Mouse (Mus musculus) liver, embryonic 11.5 days (tissue): ENCODE results near the gene Sec16b. TPM values are rescaled to one million over a fixed set of nuclear protein-coding genes. Genes with fewer than 3 reads are reported as not detected.

Experiments used
- ATAC-seq: fragments of 200-750 bp; cut with Nextera tagmentation; replicated peaks from 2 replicates; pipeline ENCODE4 v1.8.0; 2017; ENCODE audit warnings: moderate number of reproducible peaks, mild to moderate bottlenecking, moderate TSS enrichment, moderate library complexity; ENCODE audit not compliant: low FRiP score
- DNase-seq: peaks from one replicate; pipeline ENCODE4 v3.0.0-alpha.2; 2017; ENCODE audit warnings: low spot score
- H3K27ac ChIP-seq: fragments of 300-500 bp; sonication (generic); 2 replicates; pipeline ENCODE4 v1.5.1; 2014; ENCODE audit warnings: mild to moderate bottlenecking, low read depth, low read length, control low read depth
- H3K27me3 ChIP-seq: fragments of 300-500 bp; sonication (generic); replicated peaks from 2 replicates; pipeline ENCODE4 v1.6.1; 2014; ENCODE audit warnings: low read length, mixed read lengths; ENCODE audit not compliant: control insufficient read depth, insufficient read depth
- H3K36me3 ChIP-seq: fragments of 300-500 bp; sonication (generic); 2 replicates; pipeline ENCODE4 v1.6.1; 2014; ENCODE audit warnings: mild to moderate bottlenecking, low read length, moderate library complexity, mixed read lengths; ENCODE audit not compliant: control insufficient read depth, insufficient read depth
- H3K4me1 ChIP-seq: fragments of 300-500 bp; sonication (generic); replicated peaks from 2 replicates; pipeline ENCODE4 v1.6.1; 2014; ENCODE audit warnings: low read length, mixed read lengths; ENCODE audit not compliant: control insufficient read depth, insufficient read depth
- H3K4me2 ChIP-seq: fragments of 300-500 bp; sonication (generic); 2 replicates; pipeline ENCODE4 v1.6.1; 2014; ENCODE audit warnings: mild to moderate bottlenecking, control low read depth, moderate library complexity
- H3K4me3 ChIP-seq: fragments of 300-500 bp; sonication (generic); 2 replicates; pipeline ENCODE4 v1.5.1; 2014; ENCODE audit warnings: low read depth, low read length, control low read depth
- H3K9ac ChIP-seq: fragments of 300-500 bp; sonication (generic); 2 replicates; pipeline ENCODE4 v1.6.1; 2014; ENCODE audit warnings: low read depth, low read length, control low read depth
- H3K9me3 ChIP-seq: fragments of 300-500 bp; sonication (generic); 2 replicates; pipeline ENCODE4 v1.6.1; 2016; ENCODE audit warnings: low read length, inconsistent platforms, mixed read lengths; ENCODE audit not compliant: control insufficient read depth
- WGBS: fragments of 180-500 bp; shearing (Covaris S2); extraction: QIAGEN DNeasy Blood & Tissue Kit; methylation state at CpG from one replicate; pipeline ENCODE4 v1.1.7; 2014; 5-methylcytosine and 5-hydroxymethylcytosine counted together
- polyA plus RNA-seq: library from polyadenylated mRNA; unstranded; fragments of >200 nt; fragmentation: Nextera tagmentation; extraction: Ambion mirVana; gene quantifications from 2 replicates; pipeline ENCODE4 v1.2.1, GENCODE M21; 2014

The Sec16b gene
- 4.6 and 5.8 TPM in 2 replicates for polyA plus RNA-seq

DNA sequence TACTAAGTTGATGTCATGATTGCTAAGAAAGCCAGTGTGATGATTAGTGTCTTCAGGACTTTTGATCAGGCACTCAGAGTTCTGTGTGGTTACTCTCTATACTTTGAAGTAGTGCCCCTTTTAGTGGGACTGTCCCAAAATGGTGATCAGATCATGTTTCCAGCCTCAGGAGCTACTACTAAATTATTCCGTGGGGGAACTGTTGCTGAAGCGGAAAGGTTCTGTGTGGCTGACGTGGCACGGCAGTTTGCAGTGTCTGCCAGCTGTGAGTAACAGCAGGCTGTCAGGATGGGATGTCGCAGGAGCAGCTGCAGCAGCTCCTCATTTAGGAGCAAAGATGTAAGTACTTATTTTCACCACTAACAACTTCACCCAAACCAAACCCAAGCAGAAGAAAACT, at the start of gene Sec16b:
Gene Sec16b (plus strand): TSS at position 207 of the 400 bp plus-strand sequence.
- Histone ChIP-seq H3K4me3 (no peak within 1 kb of the TSS), H3K36me3 (no peaks in the 10 kb centered on the region), H3K27ac (no peak within 1 kb of the TSS), H3K9ac (no peak within 1 kb of the TSS), H3K4me2 (no peak within 1 kb of the TSS), H3K4me1 (no peaks in the 10 kb centered on the region; the same call in 1 of the 2 replicates), H3K9me3 (no peaks in the 10 kb centered on the region), H3K27me3 (no peaks in the 10 kb centered on the region)
- DNase-seq (no peak), ATAC-seq (no peak)
- 57% methylated on average over 5 of the region's 5 CpGs for WGBS

DNA sequence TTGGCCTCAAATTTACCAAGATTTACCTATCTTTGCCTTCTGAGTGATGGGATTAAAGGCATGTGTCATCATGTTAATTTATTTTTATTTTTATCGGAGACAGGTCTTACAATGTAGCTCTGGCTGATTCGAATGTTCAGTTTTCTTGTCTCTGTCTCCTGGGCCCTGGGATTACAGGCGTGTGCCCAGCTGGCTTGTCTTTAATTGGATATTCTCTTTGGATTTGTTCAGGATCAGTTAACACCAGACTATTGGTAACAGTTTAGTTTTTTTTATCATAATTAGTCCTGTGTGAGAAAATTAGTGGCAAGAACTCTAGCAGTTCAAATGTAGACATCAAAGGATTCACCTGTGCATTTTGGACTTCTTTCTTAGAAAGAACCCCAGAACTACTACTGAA, 48.7 kb upstream of the Sec16b start:
- peak overlapping the region; percentile 84; the same call in 1 of the 2 replicates for H3K4me2 ChIP-seq

GRCm38 (mm10) chr1:157458421-157459208, 47.9 kb upstream of the Sec16b start, which contains the start of gene Cryzl2:
Gene Cryzl2, plus strand, starts transcription at chr1:157458577.
- peak; percentile 95 for ATAC-seq
- peak within 1 kb of the TSS; percentile 84 for H3K4me2 ChIP-seq
- no peaks in the 10 kb centered on the region for H3K9me3 ChIP-seq
- H3K9ac ChIP-seq, result peak within 1 kb of the TSS; percentile 56
- H3K36me3 ChIP-seq, result no peaks in the 10 kb centered on the region
- H3K4me3 ChIP-seq, result peak within 1 kb of the TSS; percentile 52
- WGBS, result 13% methylated on average over 28 of the region's 29 CpGs
- no peak within 1 kb of the TSS for H3K27ac ChIP-seq
- 0 out of 2 replicates have a peak, but pooled peaks cover 3% of the 10 kb centered on the region for H3K4me1 ChIP-seq
- no peaks in the 10 kb centered on the region for H3K27me3 ChIP-seq
- DNase-seq, result peak; percentile 79

More for the DNA sequence above, 48.7 kb upstream of the Sec16b start:
- Histone ChIP-seq H3K36me3 (no peaks in the 10 kb centered on the region), H3K4me3 (no peak overlapping the region), H3K4me1 (0 out of 2 replicates have a peak, but pooled peaks cover 3% of the 10 kb centered on the region), H3K27me3 (no peaks in the 10 kb centered on the region), H3K27ac (no peak overlapping the region), H3K9me3 (no peaks in the 10 kb centered on the region), H3K9ac (no peak overlapping the region)
- DNase-seq (no peak), ATAC-seq (no peak)
- 92% methylated on average over 3 of the region's 3 CpGs for WGBS

DNA sequence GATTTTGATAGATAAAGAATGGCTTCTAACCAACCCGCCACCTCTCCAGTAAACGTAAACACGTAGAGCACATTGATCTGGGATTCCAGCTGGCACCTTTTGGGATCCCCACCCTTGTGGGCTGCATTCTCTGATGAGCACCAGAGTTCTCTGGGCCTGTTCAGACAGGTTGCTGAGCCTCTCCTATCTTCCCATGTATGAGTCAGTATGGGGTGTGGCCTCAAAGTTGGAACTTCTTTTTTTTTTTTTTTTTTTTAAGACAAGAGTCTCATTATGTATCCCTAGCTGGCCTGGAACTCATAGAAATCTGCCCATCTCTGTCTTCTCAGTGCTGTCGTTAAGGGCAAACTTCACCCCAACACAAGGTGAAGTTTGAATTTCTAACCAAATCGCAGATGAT, 46.6 kb upstream of the Sec16b start:
- Histone ChIP-seq H3K4me1 (0 out of 2 replicates have a peak, but pooled peaks cover 3% of the 10 kb centered on the region), H3K27me3 (no peaks in the 10 kb centered on the region), H3K9me3 (no peaks in the 10 kb centered on the region), H3K4me2 (no peak overlapping the region), H3K36me3 (no peaks in the 10 kb centered on the region), H3K4me3 (no peak overlapping the region), H3K9ac (no peak overlapping the region), H3K27ac (no peak overlapping the region)
- ATAC-seq, result no peak
- WGBS, result 80% methylated on average over 5 of the region's 5 CpGs
- no peak for DNase-seq

DNA sequence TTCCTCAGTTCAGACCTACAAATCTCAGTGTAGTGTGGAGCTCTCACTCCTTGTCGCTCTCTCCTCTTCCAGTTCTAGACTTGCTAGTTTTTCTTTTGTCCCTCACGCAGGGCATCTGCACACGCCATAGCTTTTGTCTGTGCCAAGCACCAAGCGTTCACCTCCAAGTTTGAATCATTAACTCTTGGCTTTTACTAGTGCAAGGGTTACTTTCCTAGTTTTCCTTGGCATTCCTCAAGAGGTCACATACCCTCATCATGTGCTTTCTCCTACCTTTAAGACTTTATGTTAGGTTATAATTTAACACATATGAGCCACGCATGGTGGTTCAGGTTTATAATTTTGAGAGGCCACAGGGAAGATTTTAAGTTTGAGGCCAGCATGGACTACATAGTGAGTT, 45.3 kb upstream of the Sec16b start:
- Histone ChIP-seq H3K9me3 (no peaks in the 10 kb centered on the region), H3K36me3 (no peaks in the 10 kb centered on the region), H3K27me3 (no peaks in the 10 kb centered on the region), H3K4me1 (0 out of 2 replicates have a peak, but pooled peaks cover 3% of the 10 kb centered on the region), H3K9ac (no peak overlapping the region), H3K4me2 (no peak overlapping the region), H3K4me3 (no peak overlapping the region), H3K27ac (no peak overlapping the region)
- 91% methylated on average over 5 of the region's 5 CpGs for WGBS
- ATAC-seq (no peak), DNase-seq (no peak)

DNA sequence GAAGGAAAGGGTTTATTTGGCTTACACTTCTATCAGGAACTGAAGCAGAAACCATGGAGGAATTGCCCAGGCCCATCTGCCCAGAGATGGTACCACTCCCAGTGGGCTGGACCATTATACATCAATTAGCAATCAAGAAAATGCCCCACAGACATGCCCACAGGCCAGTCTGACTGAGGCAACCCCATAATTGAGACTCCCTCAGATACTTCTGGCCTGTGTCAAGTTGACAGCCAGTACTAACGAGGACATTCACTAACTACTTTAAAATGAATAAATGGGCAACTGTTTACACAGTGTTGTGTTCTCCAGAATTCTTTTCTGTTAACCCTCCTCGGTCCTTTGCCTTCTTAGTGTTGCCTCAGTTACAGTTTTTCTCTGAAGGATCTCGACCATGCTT, 44.2 kb upstream of the Sec16b start:
- WGBS, result 64% methylated on average over 3 of the region's 3 CpGs
- H3K4me3 ChIP-seq, result no peak overlapping the region
- no peak overlapping the region for H3K27ac ChIP-seq
- no peaks in the 10 kb centered on the region for H3K9me3 ChIP-seq
- DNase-seq (no peak), ATAC-seq (no peak)
- no peaks in the 10 kb centered on the region for H3K27me3 ChIP-seq
- H3K4me2 ChIP-seq, result no peak overlapping the region
- H3K9ac ChIP-seq, result no peak overlapping the region
- no peaks in the 10 kb centered on the region for H3K36me3 ChIP-seq
- 0 out of 2 replicates have a peak, but pooled peaks cover 3% of the 10 kb centered on the region for H3K4me1 ChIP-seq

GRCm38 (mm10) chr1:157465194-157465593, 41.3 kb upstream of the Sec16b start:
- Histone ChIP-seq H3K27me3 (no peaks in the 10 kb centered on the region), H3K9ac (no peak overlapping the region), H3K27ac (no peak overlapping the region), H3K9me3 (no peaks in the 10 kb centered on the region), H3K4me2 (no peak overlapping the region), H3K36me3 (no peaks in the 10 kb centered on the region), H3K4me3 (no peak overlapping the region), H3K4me1 (no peaks in the 10 kb centered on the region)
- ATAC-seq (no peak), DNase-seq (no peak)
- 73% methylated on average over 3 of the region's 3 CpGs for WGBS

- Histone ChIP-seq H3K27me3 (no peaks in the 10 kb centered on the region), H3K27ac (no peak overlapping the region), H3K9ac (no peak overlapping the region), H3K4me1 (no peaks in the 10 kb centered on the region), H3K9me3 (no peaks in the 10 kb centered on the region), H3K4me2 (no peak overlapping the region), H3K36me3 (no peaks in the 10 kb centered on the region), H3K4me3 (no peak overlapping the region)
- ATAC-seq, result no peak
- DNase-seq, result no peak
- 93% methylated on average over 8 of the region's 8 CpGs for WGBS
Observed at GRCm38 (mm10) chr1:157467866-157468265, 38.7 kb upstream of the Sec16b start.
